ENCODE assay signal across 17 mouse cellular contexts in genomic region chr5:124169224-124169621, GRCm38 (mm10). TPM values are rescaled to one million over a fixed set of nuclear protein-coding genes. Genes with fewer than 3 reads are reported as not detected.
DNase-seq lines count a peak whose midpoint lies in the region; ATAC-seq and TF ChIP-seq lines count a peak whose summit lies in the region.
"Had no signal": no experiment of that assay in that cellular context is flagged by ENCODE, and none has a peak within 500 bp of the region (broad histone marks: within the 10 kb centered on the region; RNA-seq: fewer than 3 reads in every experiment).

No protein-coding gene starts in this region.

- H3K9me3 ChIP-seq in forebrain, embryonic 16.5 days (ENCODE audit: control insufficient read depth, low read length), result no peaks in the 10 kb centered on the region
- H3K9me3 ChIP-seq in forebrain, embryonic 11.5 days (ENCODE audit: control insufficient read depth, low read length), result no peaks in the 10 kb centered on the region
- H3K9me3 ChIP-seq in hindbrain, embryonic 14.5 days (ENCODE audit: control insufficient read depth, low read length), result no peaks in the 10 kb centered on the region
- H3K9me3 ChIP-seq in hindbrain, embryonic 12.5 days (replicated peaks), result no peaks in the 10 kb centered on the region
- H3K9me3 ChIP-seq: embryonic facial prominence, embryonic 10.5 days; hindbrain, embryonic 13.5 days had no signal

- ATAC-seq in forebrain, embryonic 16.5 days, result peak; percentile 36; the same call in 1 of the 2 replicates
- no peak for ATAC-seq in forebrain, embryonic 11.5 days (replicated peaks; ENCODE audit: low FRiP score)
- no peak for ATAC-seq in hindbrain, embryonic 14.5 days (ENCODE audit: low FRiP score)
- no peak for ATAC-seq in hindbrain, embryonic 12.5 days (ENCODE audit: low FRiP score)
- ATAC-seq: intestine, embryonic 16.5 days had no signal

- H3K4me1 ChIP-seq in forebrain, embryonic 16.5 days (replicated peaks; ENCODE audit: control insufficient read depth, insufficient read depth, low read length), result peaks cover 63% of the 10 kb centered on the region
- H3K4me1 ChIP-seq in forebrain, embryonic 11.5 days (replicated peaks; ENCODE audit: control insufficient read depth, insufficient read depth, low read length), result peaks cover 26% of the 10 kb centered on the region
- H3K4me1 ChIP-seq in hindbrain, embryonic 14.5 days (replicated peaks; ENCODE audit: control insufficient read depth, insufficient read depth, low read length), result peaks cover 46% of the 10 kb centered on the region
- H3K4me1 ChIP-seq in hindbrain, embryonic 12.5 days, result peaks cover 56% of the 10 kb centered on the region

- no peak overlapping the region for H3K4me2 ChIP-seq in forebrain, embryonic 16.5 days (ENCODE audit: low read length)
- H3K4me2 ChIP-seq in forebrain, embryonic 11.5 days (ENCODE audit: low read depth, low read length, severe bottlenecking), result no peak overlapping the region
- H3K4me2 ChIP-seq in hindbrain, embryonic 14.5 days (replicated peaks), result no peak overlapping the region
- no peak overlapping the region for H3K4me2 ChIP-seq in hindbrain, embryonic 12.5 days (replicated peaks)
- H3K4me2 ChIP-seq: heart, embryonic 11.5 days; hindbrain, embryonic 13.5 days had no signal

- H3K27ac ChIP-seq in forebrain, embryonic 16.5 days (ENCODE audit: low read length), result no peak overlapping the region
- H3K27ac ChIP-seq in forebrain, embryonic 11.5 days (ENCODE audit: low read depth, low read length), result no peak overlapping the region
- no peak overlapping the region for H3K27ac ChIP-seq in hindbrain, embryonic 14.5 days
- H3K27ac ChIP-seq in hindbrain, embryonic 12.5 days, result no peak overlapping the region
- H3K27ac ChIP-seq in left cerebral cortex, adult 2 months, result peak overlapping the region; percentile 40
- H3K27ac ChIP-seq: embryonic facial prominence, embryonic 10.5 days; hindbrain, embryonic 13.5 days had no signal

- TF ChIP-seq CTCF in left cerebral cortex, adult 2 months (IDR thresholded peaks at IDR 0.05), result no peak

- no peaks in the 10 kb centered on the region for H3K27me3 ChIP-seq in forebrain, embryonic 16.5 days (replicated peaks; ENCODE audit: control insufficient read depth, insufficient read depth, low read length)
- no peaks in the 10 kb centered on the region for H3K27me3 ChIP-seq in forebrain, embryonic 11.5 days (ENCODE audit: control insufficient read depth, insufficient read depth, low read length)
- no peaks in the 10 kb centered on the region for H3K27me3 ChIP-seq in hindbrain, embryonic 14.5 days (ENCODE audit: control insufficient read depth, insufficient read depth, low read length)
- H3K27me3 ChIP-seq in hindbrain, embryonic 12.5 days, result 0 out of 2 replicates have a peak, but pooled peaks cover 2% of the 10 kb centered on the region

- no peak overlapping the region for H3K4me3 ChIP-seq in forebrain, embryonic 16.5 days (replicated peaks; ENCODE audit: low read length)
- H3K4me3 ChIP-seq in forebrain, embryonic 11.5 days (ENCODE audit: low read depth, low read length), result no peak overlapping the region
- H3K4me3 ChIP-seq in hindbrain, embryonic 14.5 days (replicated peaks; ENCODE audit: low read length), result no peak overlapping the region
- H3K4me3 ChIP-seq in hindbrain, embryonic 12.5 days, result no peak overlapping the region
- H3K4me3 ChIP-seq in left cerebral cortex, adult 2 months, result no peak overlapping the region
- H3K4me3 ChIP-seq: embryonic facial prominence, embryonic 10.5 days; hindbrain, embryonic 13.5 days had no signal

- H3K9ac ChIP-seq in forebrain, embryonic 16.5 days (replicated peaks; ENCODE audit: low read depth, low read length), result no peak overlapping the region
- H3K9ac ChIP-seq in forebrain, embryonic 11.5 days (ENCODE audit: low read length), result no peak overlapping the region
- 0 out of 2 replicates have a peak overlapping the region, but pooled peaks have one; percentile 8 for H3K9ac ChIP-seq in hindbrain, embryonic 14.5 days
- no peak overlapping the region for H3K9ac ChIP-seq in hindbrain, embryonic 12.5 days
- H3K9ac ChIP-seq: hindbrain, embryonic 13.5 days had no signal

- 38% methylated on average over 3 of the region's 3 CpGs for WGBS in forebrain, embryonic 16.5 days
- WGBS in forebrain, embryonic 11.5 days, result 73% methylated on average over 3 of the region's 3 CpGs
- WGBS in hindbrain, embryonic 14.5 days, result 53% methylated on average over 3 of the region's 3 CpGs
- WGBS in hindbrain, embryonic 12.5 days, result 71% methylated on average over 3 of the region's 3 CpGs

- no peak for DNase-seq in forebrain, embryonic 11.5 days (ENCODE audit: low spot score)
- DNase-seq in hindbrain, embryonic 14.5 days (ENCODE audit: low spot score), result no peak
- no peak for DNase-seq in left cerebral cortex, adult 2 months (ENCODE audit: extremely low spot score in 1 of 2, low spot score in 2 of 2)
- no peak for DNase-seq in left cerebral cortex, adult 11 months (ENCODE audit: low spot score)
- DNase-seq in right cerebral cortex, postnatal 4 days, result no peak
- DNase-seq: adrenal gland, adult 2 months; adrenal gland, postnatal 25 days; gastrocnemius, postnatal 36 days; heart, adult 11 months; heart, postnatal 36 days; kidney, adult 2 months had no signal

- no peaks in the 10 kb centered on the region for H3K36me3 ChIP-seq in forebrain, embryonic 16.5 days (ENCODE audit: control insufficient read depth, insufficient read depth)
- no peaks in the 10 kb centered on the region for H3K36me3 ChIP-seq in forebrain, embryonic 11.5 days (ENCODE audit: control insufficient read depth, insufficient read depth, low read length)
- no peaks in the 10 kb centered on the region for H3K36me3 ChIP-seq in hindbrain, embryonic 14.5 days (replicated peaks; ENCODE audit: control insufficient read depth, insufficient read depth)
- no peaks in the 10 kb centered on the region for H3K36me3 ChIP-seq in hindbrain, embryonic 12.5 days
- H3K36me3 ChIP-seq: embryonic facial prominence, embryonic 10.5 days; hindbrain, embryonic 13.5 days had no signal

- intact Hi-C loops in left cerebral cortex, adult 2 months (cut with DNase I), result no loop called here

RNA-seq across cellular contexts. Expression of gene Arl6ip4, which starts 53.3 kb away (rescaled TPM):
- 66.1 and 71.0 TPM in 2 replicates for polyA plus RNA-seq in forebrain, embryonic 16.5 days (2015; fragmentation: Nextera tagmentation; extraction: Ambion mirVana)
- polyA plus RNA-seq in forebrain, embryonic 11.5 days (2014; fragmentation: Nextera tagmentation; extraction: Ambion mirVana), result 108 and 110 TPM in 2 replicates
- polyA plus RNA-seq in hindbrain, embryonic 14.5 days (2014; fragmentation: Nextera tagmentation; extraction: Ambion mirVana), result 62.6 and 72.1 TPM in 2 replicates
- 86.4 and 88.8 TPM in 2 replicates for polyA plus RNA-seq in hindbrain, embryonic 12.5 days (2016; fragmentation: Nextera tagmentation; extraction: Ambion mirVana)
- total RNA-seq in left cerebral cortex, adult 2 months (2021), result 10 to 100 TPM; 46.7 to 52.1 TPM

RNA-seq across cellular contexts. Expression of gene Ogfod2, which starts 57.1 kb away (rescaled TPM):
- polyA plus RNA-seq in forebrain, embryonic 16.5 days (2015; fragmentation: Nextera tagmentation; extraction: Ambion mirVana), result 37.4 and 38.6 TPM in 2 replicates
- polyA plus RNA-seq in forebrain, embryonic 11.5 days (2014; fragmentation: Nextera tagmentation; extraction: Ambion mirVana), result 14.5 and 15.8 TPM in 2 replicates
- 21.8 and 26.4 TPM in 2 replicates for polyA plus RNA-seq in hindbrain, embryonic 14.5 days (2014; fragmentation: Nextera tagmentation; extraction: Ambion mirVana)
- polyA plus RNA-seq in hindbrain, embryonic 12.5 days (2016; fragmentation: Nextera tagmentation; extraction: Ambion mirVana), result 19.6 and 25.7 TPM in 2 replicates
- total RNA-seq in left cerebral cortex, adult 2 months (2021), result 10 to 100 TPM; 35.4 to 39.1 TPM
